Mouse (Mus musculus): ENCODE measurements around the gene Ryr2. TPM values are rescaled to one million over a fixed set of nuclear protein-coding genes. Genes with fewer than 3 reads are reported as not detected.
A peak's percentile ranks its signal among the peaks of the same experiment; 100 is the strongest.

The Ryr2 gene
- polyA plus RNA-seq, 1 experiment, result 0.41 TPM

- Histone ChIP-seq H3K4me3 (ENCODE audit: control insufficient read depth, low read depth, low read length) (no peak overlapping the region), H3K36me3 (ENCODE audit: control insufficient read depth, insufficient read depth, low read length) (no peaks in the 10 kb centered on the region), H3K27me3 (ENCODE audit: control insufficient read depth, insufficient read depth, low read length) (no peaks in the 10 kb centered on the region), H3K4me1 (ENCODE audit: control insufficient read depth, insufficient read depth, low read length) (no peaks in the 10 kb centered on the region), H3K27ac (ENCODE audit: control insufficient read depth, insufficient read depth, low read depth, low read length) (no peak overlapping the region)
- TF ChIP-seq CTCF (IDR thresholded peaks at IDR 0.05; ENCODE audit: control insufficient read depth, insufficient read depth, insufficient replicate concordance, low read depth, low read length) (no peak), POLR2A (IDR thresholded peaks at IDR 0.05; ENCODE audit: control insufficient read depth, low read depth, low read length) (no peak)
Measured at GRCm38 (mm10) chr13:11891115-11891514, 215.6 kb downstream of the Ryr2 start.

- Histone ChIP-seq H3K27ac (ENCODE audit: control insufficient read depth, insufficient read depth, low read depth, low read length) (no peak overlapping the region), H3K27me3 (ENCODE audit: control insufficient read depth, insufficient read depth, low read length) (no peaks in the 10 kb centered on the region), H3K4me3 (ENCODE audit: control insufficient read depth, low read depth, low read length) (no peak overlapping the region), H3K36me3 (ENCODE audit: control insufficient read depth, insufficient read depth, low read length) (no peaks in the 10 kb centered on the region), H3K4me1 (ENCODE audit: control insufficient read depth, insufficient read depth, low read length) (no peaks in the 10 kb centered on the region)
- TF ChIP-seq CTCF (IDR thresholded peaks at IDR 0.05; ENCODE audit: control insufficient read depth, insufficient read depth, insufficient replicate concordance, low read depth, low read length) (no peak), POLR2A (IDR thresholded peaks at IDR 0.05; ENCODE audit: control insufficient read depth, low read depth, low read length) (no peak)
Measured at GRCm38 (mm10) chr13:11884175-11884574, 222.6 kb downstream of the Ryr2 start.

GRCm38 (mm10) chr13:11882359-11882758, 224.4 kb downstream of the Ryr2 start:
- Histone ChIP-seq H3K4me1 (ENCODE audit: control insufficient read depth, insufficient read depth, low read length) (no peaks in the 10 kb centered on the region), H3K36me3 (ENCODE audit: control insufficient read depth, insufficient read depth, low read length) (no peaks in the 10 kb centered on the region), H3K4me3 (ENCODE audit: control insufficient read depth, low read depth, low read length) (no peak overlapping the region), H3K27me3 (ENCODE audit: control insufficient read depth, insufficient read depth, low read length) (no peaks in the 10 kb centered on the region), H3K27ac (ENCODE audit: control insufficient read depth, insufficient read depth, low read depth, low read length) (no peak overlapping the region)
- no peak for TF ChIP-seq POLR2A (IDR thresholded peaks at IDR 0.05; ENCODE audit: control insufficient read depth, low read depth, low read length)
- no peak for TF ChIP-seq CTCF (IDR thresholded peaks at IDR 0.05; ENCODE audit: control insufficient read depth, insufficient read depth, insufficient replicate concordance, low read depth, low read length)

- H3K36me3 ChIP-seq (ENCODE audit: control insufficient read depth, insufficient read depth, low read length), result no peaks in the 10 kb centered on the region
- H3K27me3 ChIP-seq (ENCODE audit: control insufficient read depth, insufficient read depth, low read length), result no peaks in the 10 kb centered on the region
- H3K4me3 ChIP-seq (ENCODE audit: control insufficient read depth, low read depth, low read length), result no peak overlapping the region
- no peaks in the 10 kb centered on the region for H3K4me1 ChIP-seq (ENCODE audit: control insufficient read depth, insufficient read depth, low read length)
- TF ChIP-seq POLR2A (IDR thresholded peaks at IDR 0.05; ENCODE audit: control insufficient read depth, low read depth, low read length) (no peak), CTCF (IDR thresholded peaks at IDR 0.05; ENCODE audit: control insufficient read depth, insufficient read depth, insufficient replicate concordance, low read depth, low read length) (no peak)
- H3K27ac ChIP-seq (ENCODE audit: control insufficient read depth, insufficient read depth, low read depth, low read length), result no peak overlapping the region
Measured at GRCm38 (mm10) chr13:11880503-11881227, 226.1 kb downstream of the Ryr2 start.

GRCm38 (mm10) chr13:11879037-11879436, 227.7 kb downstream of the Ryr2 start:
- Histone ChIP-seq H3K4me3 (ENCODE audit: control insufficient read depth, low read depth, low read length) (no peak overlapping the region), H3K27me3 (ENCODE audit: control insufficient read depth, insufficient read depth, low read length) (no peaks in the 10 kb centered on the region), H3K27ac (ENCODE audit: control insufficient read depth, insufficient read depth, low read depth, low read length) (no peak overlapping the region), H3K36me3 (ENCODE audit: control insufficient read depth, insufficient read depth, low read length) (no peaks in the 10 kb centered on the region), H3K4me1 (ENCODE audit: control insufficient read depth, insufficient read depth, low read length) (no peaks in the 10 kb centered on the region)
- TF ChIP-seq CTCF (IDR thresholded peaks at IDR 0.05; ENCODE audit: control insufficient read depth, insufficient read depth, insufficient replicate concordance, low read depth, low read length), result no peak
- no peak for TF ChIP-seq POLR2A (IDR thresholded peaks at IDR 0.05; ENCODE audit: control insufficient read depth, low read depth, low read length)

GRCm38 (mm10) chr13:11874852-11875251, 231.9 kb downstream of the Ryr2 start:
- no peak overlapping the region for H3K27ac ChIP-seq (ENCODE audit: control insufficient read depth, insufficient read depth, low read depth, low read length)
- TF ChIP-seq POLR2A (IDR thresholded peaks at IDR 0.05; ENCODE audit: control insufficient read depth, low read depth, low read length) (no peak), CTCF (IDR thresholded peaks at IDR 0.05; ENCODE audit: control insufficient read depth, insufficient read depth, insufficient replicate concordance, low read depth, low read length) (peak; percentile 59; the same call in 1 of the 2 replicates)

GRCm38 (mm10) chr13:11869971-11870370, 236.8 kb downstream of the Ryr2 start:
- H3K27ac ChIP-seq (ENCODE audit: control insufficient read depth, insufficient read depth, low read depth, low read length), result no peak overlapping the region
- TF ChIP-seq POLR2A (IDR thresholded peaks at IDR 0.05; ENCODE audit: control insufficient read depth, low read depth, low read length), result no peak
- no peak for TF ChIP-seq CTCF (IDR thresholded peaks at IDR 0.05; ENCODE audit: control insufficient read depth, insufficient read depth, insufficient replicate concordance, low read depth, low read length)
- H3K4me3 ChIP-seq (ENCODE audit: control insufficient read depth, low read depth, low read length), result no peak overlapping the region
- no peaks in the 10 kb centered on the region for H3K4me1 ChIP-seq (ENCODE audit: control insufficient read depth, insufficient read depth, low read length)
- H3K27me3 ChIP-seq (ENCODE audit: control insufficient read depth, insufficient read depth, low read length), result no peaks in the 10 kb centered on the region
- H3K36me3 ChIP-seq (ENCODE audit: control insufficient read depth, insufficient read depth, low read length), result no peaks in the 10 kb centered on the region

More at GRCm38 (mm10) chr13:11874852-11875251, 231.9 kb downstream of the Ryr2 start:
- no peaks in the 10 kb centered on the region for H3K27me3 ChIP-seq (ENCODE audit: control insufficient read depth, insufficient read depth, low read length)
- H3K4me3 ChIP-seq (ENCODE audit: control insufficient read depth, low read depth, low read length), result no peak overlapping the region
- no peaks in the 10 kb centered on the region for H3K36me3 ChIP-seq (ENCODE audit: control insufficient read depth, insufficient read depth, low read length)
- H3K4me1 ChIP-seq (ENCODE audit: control insufficient read depth, insufficient read depth, low read length), result no peaks in the 10 kb centered on the region
